Mouse (Mus musculus): ENCODE results near the gene Ppm1f.
"Not testable (repeated sequence)": the region's sequence is repeated elsewhere in the genome, so short reads cannot be mapped to it uniquely, and the experiment has no call there.

Gene Ppm1f

GRCm38 (mm10) chr16:16911641-16912597, 15.7 kb downstream of the Ppm1f start:
- peak; percentile 91 for DNase-seq (ENCODE audit: low spot score)

DNA sequence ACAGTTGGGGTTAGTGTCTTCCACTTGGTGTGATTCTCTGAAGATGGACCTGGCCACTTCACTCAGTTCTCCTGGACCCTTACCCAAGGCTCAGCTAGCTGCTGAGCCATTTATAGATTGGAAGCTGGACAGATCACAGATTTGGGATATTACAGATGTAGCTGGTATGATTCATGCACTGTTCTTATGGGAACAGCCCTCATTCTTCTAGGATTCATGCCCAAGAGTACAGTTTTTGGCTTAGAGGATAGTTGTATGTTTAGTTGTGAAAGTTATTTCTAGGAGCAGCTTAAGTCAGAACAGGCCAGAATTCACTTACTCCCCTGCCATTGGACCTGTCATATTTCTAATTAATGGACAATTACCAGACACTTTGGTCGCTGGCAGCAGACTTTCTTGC, 17.2 kb downstream of the Ppm1f start:
- no peak for DNase-seq (ENCODE audit: low spot score)

- no peak for DNase-seq (ENCODE audit: low spot score)
Measured at GRCm38 (mm10) chr16:16918441-16919117, 22.3 kb downstream of the Ppm1f start.

DNA sequence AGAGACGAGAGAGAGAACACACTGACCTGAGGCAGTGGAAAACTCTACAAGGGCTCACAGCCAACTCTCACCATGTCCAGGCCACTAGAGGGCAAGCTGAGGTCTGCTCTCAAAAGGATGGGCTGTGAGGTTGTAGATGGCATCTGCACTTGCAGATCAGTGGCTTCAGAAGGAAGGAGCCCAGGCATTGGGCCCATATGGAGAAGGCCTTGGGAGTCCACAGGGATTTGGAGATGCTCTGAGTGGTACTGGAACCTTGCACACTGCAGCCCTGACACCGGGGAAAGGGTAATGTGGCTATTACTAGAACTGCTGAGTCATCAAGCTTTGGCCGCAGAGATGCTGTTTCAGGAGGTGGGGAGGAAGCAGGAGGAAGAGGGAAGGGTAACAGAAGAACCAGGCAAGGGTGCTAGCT, 24.8 kb downstream of the Ppm1f start:
- DNase-seq (ENCODE audit: low spot score), result peak; percentile 38

DNA sequence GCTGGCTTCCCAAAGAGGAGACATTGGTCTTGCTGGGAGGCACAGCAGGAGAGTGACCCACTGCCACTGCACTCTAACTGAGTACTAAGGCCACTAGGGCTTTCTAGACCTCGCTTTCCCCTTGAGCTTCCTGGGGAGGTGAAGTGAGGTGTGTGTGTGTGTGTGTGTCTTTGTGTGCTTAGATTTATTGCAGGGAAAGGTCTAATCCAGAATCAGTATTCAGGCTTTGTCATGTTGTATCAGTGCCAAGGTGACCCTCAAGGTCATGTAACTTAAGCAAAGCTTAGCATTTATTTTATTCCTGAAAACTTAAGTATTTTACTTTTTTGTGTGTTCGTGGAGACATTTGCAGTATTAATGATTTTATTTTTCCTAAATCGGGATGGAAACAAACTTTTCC, 28.2 kb downstream of the Ppm1f start:
- no peak for DNase-seq (ENCODE audit: low spot score)

GRCm38 (mm10) chr16:16926536-16926935, 30.3 kb downstream of the Ppm1f start:
- no peak for DNase-seq (ENCODE audit: low spot score)

DNA sequence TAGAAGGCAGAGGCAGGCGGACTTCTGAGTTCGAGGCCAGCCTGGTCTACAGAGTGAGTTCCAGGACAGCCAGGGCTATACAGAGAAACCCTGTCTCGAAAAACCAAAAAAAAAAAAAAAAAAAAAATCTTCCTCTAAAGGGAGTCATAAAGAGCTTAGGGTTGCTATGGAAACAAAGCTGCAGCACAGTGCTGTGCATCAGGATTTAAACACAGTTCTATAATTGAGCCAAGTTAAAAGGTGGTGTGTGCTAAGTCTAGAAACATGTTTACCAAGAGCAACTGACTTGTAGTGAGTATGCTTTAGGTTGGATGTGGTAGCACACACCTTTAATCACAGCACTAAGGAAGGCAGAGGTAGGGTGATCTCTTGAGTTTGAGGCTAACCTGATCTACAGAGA, 32.6 kb downstream of the Ppm1f start:
- DNase-seq (ENCODE audit: low spot score), result not testable (repeated sequence)

- DNase-seq (ENCODE audit: low spot score), result no peak
Measured at GRCm38 (mm10) chr16:16930326-16930725, 34.1 kb downstream of the Ppm1f start.

DNA sequence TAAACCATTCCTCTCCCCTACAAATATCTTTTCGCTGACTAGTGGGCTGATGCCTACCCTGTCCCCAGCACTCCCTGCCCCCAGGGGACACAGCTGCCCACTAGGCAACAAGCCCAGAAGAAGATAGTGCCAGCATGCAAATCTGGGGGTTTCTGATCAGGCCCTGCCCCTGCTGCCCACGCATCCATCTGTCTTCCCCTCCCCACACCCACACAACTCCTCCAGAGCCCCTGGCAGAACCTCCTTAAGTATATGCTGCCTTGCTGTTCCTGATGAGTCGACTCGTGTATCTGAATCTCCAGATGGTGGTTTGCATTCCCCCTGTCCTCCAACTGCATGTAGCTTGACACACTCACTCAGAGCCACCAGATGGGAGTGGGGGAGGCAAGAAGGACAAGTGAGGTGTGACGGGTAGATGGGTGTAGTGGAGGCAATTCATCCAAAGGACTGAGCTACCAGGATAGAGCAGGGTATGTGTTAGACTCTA, 34.6 kb downstream of the Ppm1f start:
- no peak for DNase-seq (ENCODE audit: low spot score)

DNA sequence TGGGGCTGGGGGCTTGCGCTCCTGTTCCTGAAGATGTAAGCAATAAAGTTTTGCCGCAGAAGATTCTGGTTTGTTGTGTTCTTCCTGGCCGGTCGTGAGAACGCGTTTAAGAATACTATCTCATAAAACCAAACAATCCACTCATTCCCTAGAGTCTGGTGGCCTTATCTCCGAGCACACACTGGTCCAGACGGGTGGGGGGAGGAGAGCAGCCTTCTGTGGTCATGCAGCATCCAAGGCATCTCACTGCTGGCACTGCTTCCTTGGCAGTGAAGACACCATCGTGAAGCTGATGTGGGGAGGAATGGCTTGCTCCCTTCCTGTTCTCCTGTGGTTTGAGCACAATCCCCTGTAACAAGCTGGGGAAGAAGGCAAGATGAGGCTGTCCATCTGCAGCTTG, 43.3 kb downstream of the Ppm1f start:
- no peak for DNase-seq (ENCODE audit: low spot score)

DNA sequence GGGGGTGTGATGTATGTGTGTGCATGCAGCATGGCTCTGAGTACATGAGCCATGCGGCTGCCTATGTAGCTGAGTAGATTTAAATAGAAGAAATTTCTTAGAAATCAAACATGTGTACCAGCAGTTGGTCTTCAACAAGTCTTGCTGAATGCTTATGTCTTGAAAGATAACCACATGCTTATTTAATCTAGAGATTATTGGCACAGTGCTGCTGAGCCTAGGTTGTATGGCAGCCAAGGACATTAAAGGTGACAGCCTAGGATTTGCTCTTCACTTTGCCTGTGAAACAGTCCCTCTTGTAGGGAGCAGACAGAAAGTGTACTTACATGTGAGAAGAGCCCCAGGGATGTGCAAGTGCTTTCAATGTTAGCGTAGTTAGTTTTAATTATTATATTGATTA, 44.8 kb downstream of the Ppm1f start:
- no peak for DNase-seq (ENCODE audit: low spot score)

DNA sequence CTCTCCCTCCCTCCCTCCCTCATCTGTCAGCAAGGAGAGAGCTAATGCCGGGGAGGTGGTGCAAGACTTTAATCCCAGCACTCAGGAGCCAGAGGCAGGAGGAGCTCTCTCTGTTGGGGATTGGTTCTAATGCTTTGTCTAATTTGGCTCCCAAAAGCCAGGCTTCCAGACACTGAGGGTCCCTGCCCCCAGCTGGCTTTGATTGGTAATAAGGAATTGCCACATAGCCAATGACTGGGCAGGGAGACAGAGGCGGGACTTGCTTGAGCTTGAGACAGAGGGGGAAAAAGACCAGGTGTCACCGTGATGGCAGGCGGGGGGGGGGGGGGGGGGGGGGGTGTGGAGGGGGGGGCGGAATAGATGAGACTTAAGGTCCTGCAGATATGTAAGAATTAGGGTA, 62.3 kb downstream of the Ppm1f start:
- DNase-seq (ENCODE audit: low spot score), result peak; percentile 20

- DNase-seq (ENCODE audit: low spot score), result no peak
Measured at GRCm38 (mm10) chr16:16959907-16960306, 63.6 kb downstream of the Ppm1f start.

DNA sequence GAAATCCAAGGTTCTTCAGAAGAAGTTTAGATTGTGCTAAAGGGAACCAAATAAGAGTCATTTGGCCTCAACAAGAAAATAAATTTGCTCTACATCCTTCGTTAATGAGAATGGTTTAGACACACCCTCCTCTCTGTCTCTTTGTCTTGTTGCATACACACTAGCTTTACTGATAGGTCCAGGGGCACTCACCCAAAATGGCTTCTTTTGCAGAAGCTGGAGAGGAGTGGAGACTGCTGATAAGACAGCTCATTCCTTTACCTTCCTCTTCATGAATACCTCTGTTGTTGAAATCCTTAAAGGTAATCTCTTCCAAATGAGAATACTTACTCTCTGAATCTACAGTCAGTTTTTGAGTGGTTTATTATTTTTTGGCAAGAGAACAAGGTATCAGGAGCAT, 68.9 kb downstream of the Ppm1f start:
- DNase-seq (ENCODE audit: low spot score), result no peak

DNA sequence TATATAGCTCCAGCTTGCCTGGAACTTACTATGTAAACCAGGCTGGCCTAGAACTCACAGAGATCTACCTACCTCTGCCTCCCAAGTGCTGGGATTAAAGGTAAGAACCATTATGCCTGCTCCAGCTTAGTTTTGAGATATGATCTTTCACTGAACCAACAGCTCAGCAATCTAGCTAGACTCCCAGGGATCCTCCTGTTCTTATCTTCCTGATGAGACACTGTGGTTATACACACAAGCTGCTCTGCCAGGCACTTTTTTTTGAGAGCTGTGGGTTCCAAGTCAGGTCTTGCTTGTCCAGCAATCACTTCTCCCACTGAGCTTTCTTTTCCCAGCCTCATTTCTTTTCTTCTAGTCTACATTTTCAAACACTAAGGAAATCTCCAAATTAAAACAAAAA, 70.0 kb downstream of the Ppm1f start:
- no peak for DNase-seq (ENCODE audit: low spot score)

Measured in embryo, embryonic 10 days (tissue).